In the genomic region with DNA sequence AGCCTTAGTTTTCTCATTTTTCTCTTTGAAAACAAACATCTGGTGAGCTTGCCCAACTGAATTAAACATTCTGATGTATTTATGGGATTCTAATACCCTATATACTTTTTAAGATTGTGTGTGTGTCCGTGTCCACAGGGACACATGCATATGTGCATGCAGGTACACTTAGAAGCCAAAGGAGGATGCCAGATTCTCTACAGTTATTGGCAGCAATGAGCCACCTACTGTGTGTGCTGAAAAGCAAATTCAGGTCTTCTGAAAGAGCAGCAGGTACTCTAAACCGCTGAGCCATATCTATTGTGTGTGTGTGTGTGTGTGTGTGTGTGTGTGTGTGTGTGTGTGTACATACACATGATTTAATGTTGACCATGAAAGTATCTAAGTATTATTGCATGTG, we compare ENCODE assay signal across 26 mouse cellular contexts.
"Had no signal": no experiment of that assay in that cellular context is flagged by ENCODE, and none has a peak within 500 bp of the region (broad histone marks: within the 10 kb centered on the region; RNA-seq: fewer than 3 reads in every experiment).

No protein-coding gene starts in this region.

- H3K4me2 ChIP-seq: heart, embryonic 11.5 days; heart, embryonic 13.5 days; heart, embryonic 15.5 days; hindbrain, embryonic 13.5 days; kidney, embryonic 15.5 days; limb, embryonic 13.5 days; limb, embryonic 15.5 days; liver, embryonic 12.5 days had no signal

- H3K4me1 ChIP-seq: heart, embryonic 13.5 days; heart, embryonic 15.5 days; kidney, embryonic 15.5 days; limb, embryonic 13.5 days; limb, embryonic 15.5 days; liver, embryonic 12.5 days had no signal

- H3K9ac ChIP-seq: heart, embryonic 13.5 days; heart, embryonic 15.5 days; hindbrain, embryonic 13.5 days; kidney, embryonic 15.5 days; limb, embryonic 13.5 days; limb, embryonic 15.5 days; liver, embryonic 12.5 days; liver, embryonic 14.5 days had no signal

- ATAC-seq: intestine, embryonic 16.5 days; liver, embryonic 12.5 days had no signal

- DNase-seq: gastrocnemius, postnatal 14 days; gastrocnemius, postnatal 36 days; heart, adult 11 months; heart, adult 2 months; heart, postnatal 14 days; heart, postnatal 36 days; kidney, adult 11 months; kidney, adult 2 months; kidney, adult 9 months; kidney, postnatal 14 days; kidney, postnatal 36 days; layer of hippocampus, adult 9-11 months; layer of hippocampus, postnatal 36 days; left cerebral cortex, postnatal 4 days had no signal

- H3K27ac ChIP-seq: heart, adult 2 months; heart, embryonic 13.5 days; heart, embryonic 15.5 days; hindbrain, postnatal 0 days; kidney, embryonic 15.5 days; kidney, postnatal 0 days; limb, embryonic 13.5 days; limb, embryonic 15.5 days; liver, embryonic 12.5 days; liver, embryonic 14.5 days had no signal

- H3K4me3 ChIP-seq: heart, adult 2 months; heart, embryonic 13.5 days; heart, embryonic 15.5 days; hindbrain, embryonic 13.5 days; kidney, embryonic 15.5 days; limb, embryonic 13.5 days; limb, embryonic 15.5 days; liver, embryonic 12.5 days had no signal

- H3K36me3 ChIP-seq: heart, embryonic 13.5 days; heart, embryonic 15.5 days; hindbrain, embryonic 13.5 days; kidney, embryonic 15.5 days; limb, embryonic 13.5 days; limb, embryonic 15.5 days; liver, embryonic 12.5 days had no signal

- H3K9me3 ChIP-seq: heart, embryonic 13.5 days; heart, embryonic 15.5 days; hindbrain, embryonic 13.5 days; kidney, embryonic 15.5 days; limb, embryonic 13.5 days; limb, embryonic 15.5 days; liver, embryonic 12.5 days had no signal

- H3K27me3 ChIP-seq: heart, embryonic 13.5 days; heart, embryonic 15.5 days; hindbrain, embryonic 13.5 days; kidney, embryonic 15.5 days; limb, embryonic 13.5 days; limb, embryonic 15.5 days; liver, embryonic 12.5 days had no signal
